Mouse (Mus musculus): Measurements from ENCODE around the gene Hspb6. TPM values are rescaled to one million over a fixed set of nuclear protein-coding genes. Genes with fewer than 3 reads are reported as not detected.

The Hspb6 gene
- total and polyA plus RNA-seq, 2 experiments from 2014 or later: 6.4 to 15.8 TPM

DNA sequence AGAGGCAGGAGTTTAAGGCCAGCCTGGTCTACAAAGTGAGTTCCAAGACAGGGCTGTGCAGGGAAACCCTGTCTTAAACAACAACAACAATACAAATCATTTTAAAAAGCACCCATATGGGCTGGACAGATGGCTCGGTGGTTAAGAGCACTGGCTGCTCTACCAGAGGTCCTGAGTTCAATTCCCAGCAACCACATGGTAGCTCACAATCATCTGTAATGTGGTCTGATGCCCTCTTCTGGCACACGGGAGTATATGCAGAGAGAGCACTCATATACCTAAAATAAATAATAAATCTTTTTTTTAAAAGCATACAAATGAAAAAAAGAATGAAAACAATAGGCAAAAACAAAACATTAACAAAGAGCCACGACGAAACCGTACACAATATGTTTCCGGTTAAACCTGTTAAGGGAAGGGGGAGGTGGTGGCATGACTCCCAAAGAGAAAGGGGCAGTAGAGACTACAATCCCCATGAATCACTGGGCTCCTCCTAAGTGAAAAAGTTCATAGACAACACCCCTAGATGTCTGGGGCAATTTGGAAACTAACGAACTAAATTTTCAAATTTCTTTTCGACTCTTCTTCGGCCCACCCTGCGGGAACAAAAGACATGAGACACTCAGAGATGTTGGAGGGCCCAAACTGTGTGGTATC lies 405 bp upstream of the Hspb6 start:
- Histone ChIP-seq H3K27me3 (ENCODE audit: insufficient read depth, low read length) (no peaks in the 10 kb centered on the region), H3K4me3 (ENCODE audit: low read length) (peak overlapping the region; percentile 65), H3K9me3 (ENCODE audit: low read length) (no peaks in the 10 kb centered on the region), H3K36me3 (ENCODE audit: insufficient read depth, low read length) (peaks cover 21% of the 10 kb centered on the region), H3K4me2 (ENCODE audit: low read depth, low read length) (peak overlapping the region; percentile 97), H3K4me1 (ENCODE audit: insufficient read depth, low read length) (peaks cover 13% of the 10 kb centered on the region; the same call in 1 of the 2 replicates), H3K9ac (replicated peaks; ENCODE audit: low read length) (peak overlapping the region; percentile 63), H3K27ac (peak overlapping the region; percentile 96)
- peak; percentile 68 for ATAC-seq
- peak; percentile 83 for DNase-seq (ENCODE audit: low spot score)
- WGBS: 1% methylated on average over 10 of the region's 10 CpGs
- TF ChIP-seq CTCF (IDR thresholded peaks at IDR 0.05; ENCODE audit: low read depth): peak; percentile 63

DNA sequence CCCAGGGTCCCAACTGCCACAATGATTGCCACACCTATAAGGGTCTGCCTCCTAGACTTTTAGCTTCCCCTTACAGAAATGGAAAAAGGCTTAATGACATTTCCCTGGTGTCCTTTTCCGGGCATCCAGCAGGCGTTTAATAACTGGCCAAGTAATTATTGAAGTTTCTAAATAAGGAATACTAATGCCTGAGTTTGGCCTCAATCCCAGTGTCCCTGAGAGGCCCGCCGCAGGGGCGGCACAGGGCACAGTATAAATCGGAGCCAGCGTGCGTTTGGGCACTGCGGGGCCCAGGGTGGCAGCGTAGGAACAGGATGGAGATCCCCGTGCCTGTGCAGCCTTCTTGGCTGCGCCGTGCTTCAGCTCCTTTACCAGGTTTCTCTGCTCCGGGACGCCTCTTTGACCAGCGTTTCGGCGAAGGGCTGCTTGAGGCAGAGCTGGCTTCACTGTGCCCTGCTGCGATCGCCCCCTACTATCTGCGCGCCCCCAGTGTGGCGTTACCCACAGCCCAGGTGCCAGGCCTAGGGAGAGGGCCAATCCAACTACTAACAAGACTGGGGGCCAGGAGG lies 1.1 kb downstream of the Hspb6 start:
- peak overlapping the region; percentile 97 for H3K4me2 ChIP-seq (ENCODE audit: low read depth, low read length)
- peak overlapping the region; percentile 63 for H3K9ac ChIP-seq (replicated peaks; ENCODE audit: low read length)
- DNase-seq (ENCODE audit: low spot score) (peak; percentile 55), ATAC-seq (no peak)
- H3K27ac ChIP-seq: peak overlapping the region; percentile 96
- peaks cover 13% of the 10 kb centered on the region; the same call in 1 of the 2 replicates for H3K4me1 ChIP-seq (ENCODE audit: insufficient read depth, low read length)
- no peaks in the 10 kb centered on the region for H3K27me3 ChIP-seq (ENCODE audit: insufficient read depth, low read length)
- peak overlapping the region; percentile 65 for H3K4me3 ChIP-seq (ENCODE audit: low read length)
- no peaks in the 10 kb centered on the region for H3K9me3 ChIP-seq (ENCODE audit: low read length)
- TF ChIP-seq CTCF (IDR thresholded peaks at IDR 0.05; ENCODE audit: low read depth): no peak
- 3% methylated on average over 23 of the region's 23 CpGs for WGBS
- peaks cover 24% of the 10 kb centered on the region for H3K36me3 ChIP-seq (ENCODE audit: insufficient read depth, low read length)

DNA sequence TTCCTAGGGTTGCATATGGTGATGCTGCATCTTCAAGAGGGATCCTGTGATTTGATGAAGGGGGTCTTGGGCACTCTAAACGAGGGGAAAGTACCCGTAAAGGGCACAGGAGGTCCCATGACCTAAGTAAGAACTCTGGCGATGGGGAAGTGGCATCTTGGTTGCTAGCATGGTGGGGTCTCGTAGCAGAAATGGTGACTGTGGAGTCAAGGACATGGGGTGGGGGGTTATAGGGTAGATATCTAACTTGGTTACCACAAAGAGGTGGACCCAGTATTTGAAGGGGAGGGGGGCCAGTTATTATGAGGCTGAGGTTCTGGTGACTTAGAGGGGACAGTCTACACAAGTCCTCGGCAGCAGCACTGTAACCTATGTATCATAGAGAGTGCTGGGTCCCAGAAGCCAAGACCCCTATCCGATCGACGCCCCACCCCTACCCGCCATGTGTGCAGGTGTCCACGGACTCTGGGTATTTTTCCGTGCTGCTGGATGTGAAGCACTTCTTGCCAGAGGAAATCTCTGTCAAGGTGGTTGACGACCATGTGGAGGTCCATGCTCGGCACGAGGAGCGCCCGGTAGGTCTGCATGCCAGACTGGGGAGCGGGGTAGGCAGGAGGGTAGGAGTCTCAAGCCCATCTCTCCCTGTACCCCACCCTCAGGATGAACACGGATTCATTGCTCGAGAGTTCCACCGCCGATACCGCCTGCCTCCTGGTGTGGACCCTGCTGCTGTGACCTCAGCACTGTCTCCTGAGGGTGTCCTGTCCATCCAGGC lies 2.0 kb downstream of the Hspb6 start:
- H3K4me3 ChIP-seq (ENCODE audit: low read length): no peak overlapping the region
- H3K4me2 ChIP-seq (ENCODE audit: low read depth, low read length): peak overlapping the region; percentile 97
- H3K27ac ChIP-seq: no peak overlapping the region
- H3K9me3 ChIP-seq (ENCODE audit: low read length): no peaks in the 10 kb centered on the region
- no peak for TF ChIP-seq CTCF (IDR thresholded peaks at IDR 0.05; ENCODE audit: low read depth)
- 88% methylated on average over 22 of the region's 22 CpGs for WGBS
- H3K27me3 ChIP-seq (ENCODE audit: insufficient read depth, low read length): no peaks in the 10 kb centered on the region
- peaks cover 22% of the 10 kb centered on the region for H3K4me1 ChIP-seq (ENCODE audit: insufficient read depth, low read length)
- H3K36me3 ChIP-seq (ENCODE audit: insufficient read depth, low read length): peaks cover 19% of the 10 kb centered on the region
- ATAC-seq (no peak), DNase-seq (ENCODE audit: low spot score) (no peak)
- H3K9ac ChIP-seq (replicated peaks; ENCODE audit: low read length): peak overlapping the region; percentile 63; the same call in 1 of the 2 replicates

DNA sequence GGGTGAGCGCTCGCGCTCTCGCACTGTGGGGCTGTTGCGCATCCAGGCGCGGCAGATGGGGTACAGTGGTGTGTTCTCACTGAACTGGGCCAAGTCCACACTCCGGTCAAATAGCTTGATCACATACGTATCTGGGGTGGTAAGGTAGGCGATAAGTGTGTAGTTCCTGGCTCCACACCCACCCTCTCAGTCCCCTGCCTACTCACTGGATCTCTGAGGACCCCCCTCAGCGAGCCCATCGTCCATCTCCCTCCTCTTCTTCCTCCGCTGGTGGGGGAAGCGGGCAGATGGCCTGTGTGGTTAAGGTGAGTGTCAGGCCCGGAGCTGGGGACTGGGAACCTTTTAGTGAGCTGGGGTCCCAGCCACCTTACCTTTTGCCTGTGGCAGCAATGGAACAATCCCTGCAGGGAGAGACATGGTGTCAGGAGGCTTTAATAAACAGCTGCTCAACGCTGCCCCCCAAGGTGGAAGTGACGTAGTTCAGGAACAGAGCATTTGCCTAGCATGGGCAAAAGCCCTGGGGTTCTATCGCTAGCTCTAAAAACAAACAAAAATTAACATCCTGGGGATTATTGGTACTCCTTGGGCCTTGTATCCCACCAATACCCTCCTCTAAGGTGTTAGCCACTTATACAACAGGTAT lies 5.0 kb downstream of the Hspb6 start:
- H3K4me3 ChIP-seq (ENCODE audit: low read length): no peak overlapping the region
- H3K27me3 ChIP-seq (ENCODE audit: insufficient read depth, low read length): no peaks in the 10 kb centered on the region
- peaks cover 19% of the 10 kb centered on the region for H3K36me3 ChIP-seq (ENCODE audit: insufficient read depth, low read length)
- H3K4me1 ChIP-seq (ENCODE audit: insufficient read depth, low read length): peaks cover 23% of the 10 kb centered on the region
- 93% methylated on average over 18 of the region's 18 CpGs for WGBS
- H3K4me2 ChIP-seq (ENCODE audit: low read depth, low read length): no peak overlapping the region
- no peak; the same call in 1 of the 2 replicates for TF ChIP-seq CTCF (IDR thresholded peaks at IDR 0.05; ENCODE audit: low read depth)
- no peak overlapping the region for H3K27ac ChIP-seq
- H3K9me3 ChIP-seq (ENCODE audit: low read length): no peaks in the 10 kb centered on the region
- ATAC-seq (no peak), DNase-seq (ENCODE audit: low spot score) (no peak)
- no peak overlapping the region for H3K9ac ChIP-seq (replicated peaks; ENCODE audit: low read length)

DNA sequence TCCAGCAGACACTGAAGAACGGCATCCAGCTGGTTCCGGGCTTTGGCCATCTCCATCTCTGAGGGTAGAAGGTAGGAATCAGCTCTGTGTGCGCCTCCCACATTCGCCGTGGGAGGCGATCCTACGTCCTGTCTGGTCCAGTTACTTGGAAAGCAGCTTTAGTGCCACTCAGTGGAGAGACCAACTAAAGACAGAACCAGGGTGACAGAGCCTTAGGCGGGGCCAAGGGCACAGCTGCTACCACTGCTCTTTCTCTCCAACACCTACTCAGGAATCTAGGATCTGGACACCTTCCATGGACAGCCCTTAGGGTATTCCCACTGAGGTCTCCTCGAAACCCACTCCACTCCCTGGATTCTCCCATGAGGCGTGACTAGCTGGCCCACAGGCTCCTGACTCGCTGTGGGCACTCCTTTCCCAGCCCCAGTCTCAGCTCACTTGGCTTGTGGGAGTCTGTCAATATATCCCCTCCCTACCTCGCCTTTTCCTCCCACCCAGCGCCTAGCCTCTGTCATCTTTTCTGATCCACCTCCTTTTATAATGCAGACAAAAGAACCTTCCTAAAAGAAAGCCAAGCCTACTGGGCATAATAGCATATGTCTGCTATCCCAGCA lies 6.0 kb downstream of the Hspb6 start:
- peak overlapping the region; percentile 64 for H3K9ac ChIP-seq (replicated peaks; ENCODE audit: low read length)

More for the DNA sequence above, 6.0 kb downstream of the Hspb6 start:
- no peaks in the 10 kb centered on the region for H3K27me3 ChIP-seq (ENCODE audit: insufficient read depth, low read length)
- peaks cover 19% of the 10 kb centered on the region for H3K36me3 ChIP-seq (ENCODE audit: insufficient read depth, low read length)
- 87% methylated on average over 13 of the region's 13 CpGs for WGBS
- peaks cover 18% of the 10 kb centered on the region for H3K4me1 ChIP-seq (ENCODE audit: insufficient read depth, low read length)
- H3K4me3 ChIP-seq (ENCODE audit: low read length): no peak overlapping the region
- DNase-seq (ENCODE audit: low spot score): no peak
- TF ChIP-seq CTCF (IDR thresholded peaks at IDR 0.05; ENCODE audit: low read depth): no peak
- H3K27ac ChIP-seq: no peak overlapping the region
- H3K9me3 ChIP-seq (ENCODE audit: low read length): no peaks in the 10 kb centered on the region
- no peak for ATAC-seq
- peak overlapping the region; percentile 99; the same call in 1 of the 2 replicates for H3K4me2 ChIP-seq (ENCODE audit: low read depth, low read length)

All from hindbrain, postnatal 0 days (tissue).